Mouse (Mus musculus): Measurements from ENCODE around the gene Polk. TPM values are rescaled to one million over a fixed set of nuclear protein-coding genes. Genes with fewer than 3 reads are reported as not detected.

Gene Polk
- polyA plus RNA-seq, 1 experiment, result not detected

DNA sequence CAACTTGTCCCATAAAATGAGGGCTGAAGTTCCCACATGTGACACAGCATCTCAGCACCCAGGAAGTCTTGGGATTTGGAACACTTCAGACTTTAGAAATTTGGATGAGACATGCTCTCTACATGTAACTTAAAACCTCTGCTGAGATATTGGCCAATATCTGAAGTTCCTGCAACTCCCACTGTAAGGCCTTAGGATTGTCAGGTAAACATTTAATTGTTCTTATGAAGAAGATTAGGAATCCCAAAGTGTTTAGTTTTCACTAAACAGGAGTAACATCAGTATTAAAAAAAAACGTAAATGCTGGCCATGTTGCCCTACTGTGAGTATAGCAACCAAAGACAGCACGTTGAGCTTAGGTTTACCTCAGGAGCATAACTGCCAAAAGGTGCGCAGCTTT, 51.9 kb downstream of the Polk start, which contains the start of gene Gm17622:
Gm17622 (plus strand) TSS at position 301 of the 400 bp plus-strand sequence.
- Histone ChIP-seq H3K27ac (ENCODE audit: insufficient read depth, low read depth, low read length) (no peak within 1 kb of the TSS), H3K4me1 (ENCODE audit: control insufficient read depth, insufficient read depth, low read length) (no peaks in the 10 kb centered on the region), H3K4me3 (ENCODE audit: insufficient read depth, low read depth, low read length) (no peak within 1 kb of the TSS)
- no peak for TF ChIP-seq POLR2A (IDR thresholded peaks at IDR 0.05; ENCODE audit: insufficient read depth, low read depth, low read length)
- no peak for TF ChIP-seq CTCF (IDR thresholded peaks at IDR 0.05; ENCODE audit: insufficient read depth, low read depth, low read length)
- 97% methylated on average over 3 of the region's 3 CpGs for WGBS

- 94% methylated on average over 6 of the region's 6 CpGs for WGBS
- no peak for TF ChIP-seq CTCF (IDR thresholded peaks at IDR 0.05; ENCODE audit: insufficient read depth, low read depth, low read length)
- no peak overlapping the region for H3K27ac ChIP-seq (ENCODE audit: insufficient read depth, low read depth, low read length)
- no peak overlapping the region for H3K4me3 ChIP-seq (ENCODE audit: insufficient read depth, low read depth, low read length)
- H3K4me1 ChIP-seq (ENCODE audit: control insufficient read depth, insufficient read depth, low read length), result no peaks in the 10 kb centered on the region
Observed at GRCm38 (mm10) chr13:96487968-96488367, 54.4 kb downstream of the Polk start.

DNA sequence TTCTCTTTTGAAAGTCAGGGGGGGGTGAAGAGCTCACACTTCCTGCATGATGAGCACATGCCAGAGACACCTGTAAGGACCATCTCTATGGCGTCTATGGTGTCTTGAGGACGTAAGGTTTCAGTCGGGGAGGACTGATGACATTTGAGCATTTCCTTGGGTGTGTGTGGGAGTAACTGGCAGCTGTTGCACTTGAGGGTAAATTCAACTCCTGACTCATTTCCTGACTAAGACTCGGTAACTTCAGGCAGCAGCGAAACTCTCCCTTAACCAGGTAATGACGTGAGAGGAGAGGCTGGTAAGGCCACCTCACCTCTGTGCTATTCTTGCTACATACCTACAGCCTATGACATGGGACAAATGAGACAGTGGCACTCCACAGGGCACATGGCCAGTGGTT, 55.1 kb downstream of the Polk start:
- no peak overlapping the region for H3K4me3 ChIP-seq (ENCODE audit: insufficient read depth, low read depth, low read length)
- 93% methylated on average over 6 of the region's 6 CpGs for WGBS
- no peak for TF ChIP-seq POLR2A (IDR thresholded peaks at IDR 0.05; ENCODE audit: insufficient read depth, low read depth, low read length)
- no peak for TF ChIP-seq CTCF (IDR thresholded peaks at IDR 0.05; ENCODE audit: insufficient read depth, low read depth, low read length)
- H3K27ac ChIP-seq (ENCODE audit: insufficient read depth, low read depth, low read length), result no peak overlapping the region
- no peaks in the 10 kb centered on the region for H3K4me1 ChIP-seq (ENCODE audit: control insufficient read depth, insufficient read depth, low read length)

GRCm38 (mm10) chr13:96478991-96479390, 63.4 kb downstream of the Polk start:
- WGBS, result 83% methylated on average over 1 of the region's 1 CpGs
- H3K4me3 ChIP-seq (ENCODE audit: insufficient read depth, low read depth, low read length), result no peak overlapping the region

DNA sequence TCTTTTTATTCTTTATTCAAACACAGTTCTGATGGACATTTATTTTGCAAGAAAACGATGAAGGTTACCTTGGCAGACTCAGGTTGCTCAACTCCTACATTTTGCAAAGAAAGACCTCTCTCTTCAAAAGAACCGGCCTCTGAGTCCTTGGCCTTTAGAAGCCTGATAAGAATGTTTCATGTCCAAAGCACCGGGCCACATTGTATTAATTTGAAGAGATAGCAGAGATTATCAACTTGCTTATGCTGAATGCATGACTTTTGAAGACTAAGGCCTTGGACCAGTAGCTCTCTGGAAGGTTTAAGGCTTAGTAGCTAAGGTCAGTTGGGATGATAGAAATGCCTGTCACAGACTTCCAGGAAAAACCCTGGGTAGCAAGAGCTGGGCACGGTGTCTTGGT, 65.2 kb downstream of the Polk start:
- WGBS, result 94% methylated on average over 4 of the region's 4 CpGs
- Histone ChIP-seq H3K27ac (ENCODE audit: insufficient read depth, low read depth, low read length) (no peak overlapping the region), H3K4me1 (ENCODE audit: control insufficient read depth, insufficient read depth, low read length) (no peaks in the 10 kb centered on the region), H3K4me3 (ENCODE audit: insufficient read depth, low read depth, low read length) (no peak overlapping the region)
- TF ChIP-seq CTCF (IDR thresholded peaks at IDR 0.05; ENCODE audit: insufficient read depth, low read depth, low read length) (no peak), POLR2A (IDR thresholded peaks at IDR 0.05; ENCODE audit: insufficient read depth, low read depth, low read length) (no peak)

More at GRCm38 (mm10) chr13:96478991-96479390, 63.4 kb downstream of the Polk start:
- TF ChIP-seq CTCF (IDR thresholded peaks at IDR 0.05; ENCODE audit: insufficient read depth, low read depth, low read length), result no peak
- no peak for TF ChIP-seq POLR2A (IDR thresholded peaks at IDR 0.05; ENCODE audit: insufficient read depth, low read depth, low read length)
- no peaks in the 10 kb centered on the region for H3K4me1 ChIP-seq (ENCODE audit: control insufficient read depth, insufficient read depth, low read length)
- no peak overlapping the region for H3K27ac ChIP-seq (ENCODE audit: insufficient read depth, low read depth, low read length)

DNA sequence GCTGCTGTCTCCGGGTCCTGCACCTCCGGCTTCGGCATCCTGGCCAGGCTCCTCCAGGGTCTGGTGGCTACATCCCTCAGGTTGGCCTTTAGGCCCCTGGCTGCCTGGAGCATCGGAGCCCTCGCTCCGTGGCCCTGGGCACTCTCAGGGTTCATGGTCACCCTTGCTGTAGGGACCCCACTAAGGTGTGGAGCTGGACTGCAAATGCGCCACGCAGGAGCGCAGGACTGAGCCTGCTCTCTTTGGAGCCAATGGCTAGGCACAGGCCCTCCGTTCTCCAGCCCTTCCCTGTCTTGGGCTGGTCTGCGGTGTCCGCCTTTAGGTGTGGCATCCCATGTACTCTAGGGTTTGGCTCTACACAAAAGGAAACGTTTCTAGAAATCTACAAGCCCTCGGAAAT, 71.4 kb downstream of the Polk start, which contains the start of gene Ankdd1b:
Ankdd1b (minus strand) TSS at position 242 of the 400 bp plus-strand sequence.
- Histone ChIP-seq H3K27ac (ENCODE audit: insufficient read depth, low read depth, low read length) (no peak within 1 kb of the TSS), H3K4me3 (ENCODE audit: insufficient read depth, low read depth, low read length) (no peak within 1 kb of the TSS), H3K4me1 (ENCODE audit: control insufficient read depth, insufficient read depth, low read length) (no peaks in the 10 kb centered on the region)
- WGBS, result 90% methylated on average over 14 of the region's 14 CpGs
- no peak for TF ChIP-seq CTCF (IDR thresholded peaks at IDR 0.05; ENCODE audit: insufficient read depth, low read depth, low read length)
- TF ChIP-seq POLR2A (IDR thresholded peaks at IDR 0.05; ENCODE audit: insufficient read depth, low read depth, low read length), result no peak

DNA sequence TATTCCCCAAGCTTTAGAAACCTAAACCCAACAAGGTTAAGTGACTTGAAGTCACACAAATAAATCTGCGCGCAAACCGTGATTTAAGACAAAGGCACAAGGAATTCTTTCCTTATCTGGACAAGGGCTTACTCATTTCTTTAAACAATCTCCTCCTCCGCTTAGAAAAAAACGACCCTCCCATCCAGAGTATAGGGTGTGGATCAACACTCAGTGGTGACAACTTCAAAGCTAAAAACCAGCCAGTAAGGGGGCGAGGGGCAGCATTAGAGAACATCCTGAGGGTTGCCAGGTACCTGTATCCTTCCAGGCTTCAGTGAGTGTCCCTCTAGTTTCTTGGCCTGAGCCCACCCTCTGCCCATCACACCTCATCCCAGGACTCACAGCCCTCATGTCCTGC, 71.8 kb downstream of the Polk start:
- no peak overlapping the region for H3K4me3 ChIP-seq (ENCODE audit: insufficient read depth, low read depth, low read length)
- no peak for TF ChIP-seq CTCF (IDR thresholded peaks at IDR 0.05; ENCODE audit: insufficient read depth, low read depth, low read length)
- 86% methylated on average over 6 of the region's 6 CpGs for WGBS

GRCm38 (mm10) chr13:96468678-96469077, 73.7 kb downstream of the Polk start:
- no peak for TF ChIP-seq POLR2A (IDR thresholded peaks at IDR 0.05; ENCODE audit: insufficient read depth, low read depth, low read length)
- no peak for TF ChIP-seq CTCF (IDR thresholded peaks at IDR 0.05; ENCODE audit: insufficient read depth, low read depth, low read length)
- H3K4me3 ChIP-seq (ENCODE audit: insufficient read depth, low read depth, low read length), result no peak overlapping the region
- H3K27ac ChIP-seq (ENCODE audit: insufficient read depth, low read depth, low read length), result no peak overlapping the region
- WGBS, result 88% methylated on average over 5 of the region's 5 CpGs
- H3K4me1 ChIP-seq (ENCODE audit: control insufficient read depth, insufficient read depth, low read length), result no peaks in the 10 kb centered on the region

More for the DNA sequence above, 71.8 kb downstream of the Polk start:
- Histone ChIP-seq H3K27ac (ENCODE audit: insufficient read depth, low read depth, low read length) (no peak overlapping the region), H3K4me1 (ENCODE audit: control insufficient read depth, insufficient read depth, low read length) (no peaks in the 10 kb centered on the region)

GRCm38 (mm10) chr13:96465315-96465714, 77.1 kb downstream of the Polk start:
- no peaks in the 10 kb centered on the region for H3K4me1 ChIP-seq (ENCODE audit: control insufficient read depth, insufficient read depth, low read length)
- no peak overlapping the region for H3K27ac ChIP-seq (ENCODE audit: insufficient read depth, low read depth, low read length)
- no peak overlapping the region for H3K4me3 ChIP-seq (ENCODE audit: insufficient read depth, low read depth, low read length)
- WGBS, result 71% methylated on average over 5 of the region's 5 CpGs
- TF ChIP-seq POLR2A (IDR thresholded peaks at IDR 0.05; ENCODE audit: insufficient read depth, low read depth, low read length) (no peak), CTCF (IDR thresholded peaks at IDR 0.05; ENCODE audit: insufficient read depth, low read depth, low read length) (no peak)

DNA sequence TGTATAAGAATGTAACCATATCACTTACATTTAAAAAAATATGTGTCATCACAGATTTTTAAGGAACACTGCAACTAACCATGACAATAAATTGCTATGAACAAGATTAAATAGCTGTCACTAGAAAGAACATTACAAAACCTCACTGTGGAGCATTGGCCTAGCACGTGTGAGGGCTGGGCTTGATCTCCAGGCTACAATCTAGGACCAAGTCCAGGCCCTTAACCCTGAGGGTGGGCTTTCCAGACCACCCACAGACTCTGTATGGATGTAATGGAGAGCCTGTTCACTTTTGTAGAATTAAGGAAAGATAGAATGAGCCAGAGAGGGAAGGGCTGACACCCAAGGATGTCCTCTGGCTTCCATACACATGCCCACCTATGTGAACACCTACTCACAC, 79.7 kb downstream of the Polk start:
- TF ChIP-seq CTCF (IDR thresholded peaks at IDR 0.05; ENCODE audit: insufficient read depth, low read depth, low read length), result no peak
- no peak for TF ChIP-seq POLR2A (IDR thresholded peaks at IDR 0.05; ENCODE audit: insufficient read depth, low read depth, low read length)
- 90% methylated on average over 1 of the region's 1 CpGs for WGBS
- H3K4me3 ChIP-seq (ENCODE audit: insufficient read depth, low read depth, low read length), result no peak overlapping the region
- H3K27ac ChIP-seq (ENCODE audit: insufficient read depth, low read depth, low read length), result no peak overlapping the region
- H3K4me1 ChIP-seq (ENCODE audit: control insufficient read depth, insufficient read depth, low read length), result no peaks in the 10 kb centered on the region
